Mouse (Mus musculus) liver, postnatal 0 days (tissue): ENCODE data around the gene Best3.

Source experiments
- CTCF ChIP-seq: sonication (generic); IDR thresholded peaks from 2 replicates; pipeline ENCODE4 v1.5.1; 2016; ENCODE audit warnings: antibody characterized with exemption, low read depth
- EP300 ChIP-seq: IDR thresholded peaks from 2 replicates; pipeline ENCODE4 v1.6.1; 2016; ENCODE audit warnings: antibody characterized with exemption, low read depth, mild to moderate bottlenecking

DNA sequence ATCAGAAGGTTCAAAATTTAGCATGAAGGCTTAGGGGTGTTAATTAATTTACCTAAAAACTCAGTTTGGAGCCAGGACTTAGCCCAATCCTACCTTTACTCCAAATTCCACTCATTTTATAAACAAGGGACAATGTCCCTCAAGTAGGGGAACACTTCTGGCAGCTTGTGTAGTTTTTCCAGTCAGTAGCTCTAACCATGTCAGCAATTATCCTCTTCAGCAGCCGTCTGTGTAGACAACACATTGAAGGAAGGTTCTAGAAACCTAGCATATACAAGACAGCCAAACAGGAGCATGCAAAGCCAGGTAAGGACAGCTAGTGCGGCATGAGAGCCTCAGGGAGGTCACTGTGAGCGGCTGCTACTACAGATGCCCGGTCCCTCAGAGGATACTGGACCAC, 21.5 kb upstream of the Best3 start:
- TF ChIP-seq CTCF = no peak
- no peak for TF ChIP-seq EP300
